Mouse (Mus musculus): ENCODE measurements around the gene Mllt6.
"Not testable (repeated sequence)": the region's sequence is repeated elsewhere in the genome, so short reads cannot be mapped to it uniquely, and the experiment has no call there.

Gene Mllt6

GRCm38 (mm10) chr11:97662893-97663527, at the start of gene Mllt6:
Gene Mllt6 (plus strand): TSS chr11:97663414.
- DNase-seq (ENCODE audit: low read depth, low spot score): peak; percentile 93

GRCm38 (mm10) chr11:97615276-97615675, 47.9 kb upstream of the Mllt6 start:
- DNase-seq (ENCODE audit: low read depth, low spot score): no peak

GRCm38 (mm10) chr11:97618368-97618767, 44.8 kb upstream of the Mllt6 start:
- DNase-seq (ENCODE audit: low read depth, low spot score): peak; percentile 76

GRCm38 (mm10) chr11:97619391-97619795, 43.8 kb upstream of the Mllt6 start:
- DNase-seq (ENCODE audit: low read depth, low spot score): peak; percentile 93

GRCm38 (mm10) chr11:97622440-97622839, 40.8 kb upstream of the Mllt6 start:
- peak; percentile 88 for DNase-seq (ENCODE audit: low read depth, low spot score)

- no peak for DNase-seq (ENCODE audit: low read depth, low spot score)
Observed at GRCm38 (mm10) chr11:97623166-97623565, 40.0 kb upstream of the Mllt6 start.

- DNase-seq (ENCODE audit: low read depth, low spot score): no peak
Observed at GRCm38 (mm10) chr11:97625551-97625950, 37.7 kb upstream of the Mllt6 start.

- DNase-seq (ENCODE audit: low read depth, low spot score): no peak
Observed at GRCm38 (mm10) chr11:97626431-97626830, 36.8 kb upstream of the Mllt6 start.

- no peak for DNase-seq (ENCODE audit: low read depth, low spot score)
Observed at GRCm38 (mm10) chr11:97626850-97627249, 36.4 kb upstream of the Mllt6 start.

- DNase-seq (ENCODE audit: low read depth, low spot score): no peak
Observed at GRCm38 (mm10) chr11:97627556-97628302, 35.5 kb upstream of the Mllt6 start.

- DNase-seq (ENCODE audit: low read depth, low spot score): no peak
Observed at GRCm38 (mm10) chr11:97628303-97628567, 35.0 kb upstream of the Mllt6 start.

- no peak for DNase-seq (ENCODE audit: low read depth, low spot score)
Observed at GRCm38 (mm10) chr11:97628568-97629518, 34.4 kb upstream of the Mllt6 start.

GRCm38 (mm10) chr11:97629576-97629975, 33.6 kb upstream of the Mllt6 start, which contains the start of gene Epop:
Gene Epop (minus strand): TSS chr11:97629702.
- peak; percentile 95 for DNase-seq (ENCODE audit: low read depth, low spot score)

- no peak for DNase-seq (ENCODE audit: low read depth, low spot score)
Observed at GRCm38 (mm10) chr11:97631046-97631445, 32.2 kb upstream of the Mllt6 start.

GRCm38 (mm10) chr11:97631500-97631899, 31.7 kb upstream of the Mllt6 start:
- DNase-seq (ENCODE audit: low read depth, low spot score): peak; percentile 69

- DNase-seq (ENCODE audit: low read depth, low spot score): peak; percentile 82
Observed at GRCm38 (mm10) chr11:97631938-97632337, 31.3 kb upstream of the Mllt6 start.

- DNase-seq (ENCODE audit: low read depth, low spot score): not testable (repeated sequence)
Observed at GRCm38 (mm10) chr11:97632440-97632839, 30.8 kb upstream of the Mllt6 start.

- DNase-seq (ENCODE audit: low read depth, low spot score): no peak
Observed at GRCm38 (mm10) chr11:97635468-97636019, 27.7 kb upstream of the Mllt6 start.

GRCm38 (mm10) chr11:97641668-97642067, 21.5 kb upstream of the Mllt6 start:
- peak; percentile 87 for DNase-seq (ENCODE audit: low read depth, low spot score)

GRCm38 (mm10) chr11:97642746-97643145, 20.5 kb upstream of the Mllt6 start:
- no peak for DNase-seq (ENCODE audit: low read depth, low spot score)

GRCm38 (mm10) chr11:97643380-97644055, 19.7 kb upstream of the Mllt6 start:
- no peak for DNase-seq (ENCODE audit: low read depth, low spot score)
